ENCODE assay signal across 10 mouse cellular contexts in the genomic region with DNA sequence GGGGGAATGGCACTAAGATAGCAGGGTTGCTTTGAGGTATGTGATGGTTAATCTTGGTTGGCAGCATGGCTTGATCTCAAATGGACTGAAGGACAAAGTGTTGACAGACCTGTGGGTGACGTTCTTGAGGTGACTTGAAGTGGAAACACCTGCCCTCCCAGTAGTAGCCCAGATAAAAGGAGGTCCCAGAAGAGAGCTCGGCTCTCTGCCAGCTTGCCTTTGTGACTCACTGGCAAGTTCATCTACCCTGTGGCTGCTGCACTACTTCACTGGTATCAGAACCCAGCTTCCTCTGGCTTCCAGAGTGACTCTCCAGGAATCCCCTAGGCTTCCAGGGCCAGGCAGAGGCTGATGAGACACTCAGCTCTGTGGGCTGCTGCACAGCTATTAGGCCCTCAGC.
DNase-seq lines count a peak whose midpoint lies in the region; ATAC-seq lines count a peak whose summit lies in the region.
"Had no signal": no experiment of that assay in that cellular context is flagged by ENCODE, and none has a peak within 500 bp of the region (broad histone marks: within the 10 kb centered on the region; RNA-seq: fewer than 3 reads in every experiment).

No protein-coding gene starts in this region.

- DNase-seq in lung, postnatal 4 days = peak; percentile 53 to 68
- DNase-seq in right cerebral cortex, adult 2 months (ENCODE audit: low spot score in 2 of 2) = no peak
- DNase-seq: kidney, postnatal 10 days had no signal

- no peaks in the 10 kb centered on the region for H3K36me3 ChIP-seq in forebrain, embryonic 12.5 days (replicated peaks)
- H3K36me3 ChIP-seq in forebrain, embryonic 16.5 days (ENCODE audit: control insufficient read depth, insufficient read depth) = no peaks in the 10 kb centered on the region
- H3K36me3 ChIP-seq in megakaryocyte, embryonic 14.5 days (replicated peaks; ENCODE audit: low read length) = peaks cover 5% of the 10 kb centered on the region
- no peaks in the 10 kb centered on the region for H3K36me3 ChIP-seq in hindbrain, embryonic 16.5 days (ENCODE audit: control insufficient read depth, insufficient read depth, low read length)
- H3K36me3 ChIP-seq in intestine, embryonic 15.5 days = no peaks in the 10 kb centered on the region

- 69% methylated on average over 2 of the region's 2 CpGs for WGBS in forebrain, embryonic 12.5 days
- WGBS in forebrain, embryonic 16.5 days = 60% methylated on average over 2 of the region's 2 CpGs
- 68% methylated on average over 2 of the region's 2 CpGs for WGBS in hindbrain, embryonic 16.5 days
- 75% methylated on average over 2 of the region's 2 CpGs for WGBS in intestine, embryonic 15.5 days

- no peak for ATAC-seq in forebrain, embryonic 12.5 days (ENCODE audit: low FRiP score)
- ATAC-seq in forebrain, embryonic 16.5 days = no peak
- no peak for ATAC-seq in megakaryocyte, adult 5-6 weeks (ENCODE audit: poor library complexity, severe bottlenecking)
- no peak for ATAC-seq in hindbrain, embryonic 16.5 days
- ATAC-seq in intestine, embryonic 15.5 days = no peak

- no peaks in the 10 kb centered on the region for H3K9me3 ChIP-seq in forebrain, embryonic 12.5 days
- H3K9me3 ChIP-seq in forebrain, embryonic 16.5 days (ENCODE audit: control insufficient read depth, low read length) = no peaks in the 10 kb centered on the region
- peaks cover 10% of the 10 kb centered on the region; the same call in 1 of the 2 replicates for H3K9me3 ChIP-seq in megakaryocyte, embryonic 14.5 days
- no peaks in the 10 kb centered on the region for H3K9me3 ChIP-seq in hindbrain, embryonic 16.5 days (ENCODE audit: control insufficient read depth, low read length)
- H3K9me3 ChIP-seq in intestine, embryonic 15.5 days = no peaks in the 10 kb centered on the region

- peak overlapping the region; percentile 50; the same call in 1 of the 2 replicates for H3K27ac ChIP-seq in forebrain, embryonic 12.5 days
- H3K27ac ChIP-seq in forebrain, embryonic 16.5 days (ENCODE audit: low read length) = no peak overlapping the region
- H3K27ac ChIP-seq in hindbrain, embryonic 16.5 days (ENCODE audit: low read depth, low read length) = peak overlapping the region; percentile 30
- no peak overlapping the region for H3K27ac ChIP-seq in intestine, embryonic 15.5 days

- no peaks in the 10 kb centered on the region for H3K27me3 ChIP-seq in forebrain, embryonic 12.5 days
- H3K27me3 ChIP-seq in forebrain, embryonic 16.5 days (replicated peaks; ENCODE audit: control insufficient read depth, insufficient read depth, low read length) = no peaks in the 10 kb centered on the region
- H3K27me3 ChIP-seq in megakaryocyte, embryonic 14.5 days (replicated peaks) = no peaks in the 10 kb centered on the region
- H3K27me3 ChIP-seq in hindbrain, embryonic 16.5 days (replicated peaks; ENCODE audit: control insufficient read depth, insufficient read depth, low read length) = no peaks in the 10 kb centered on the region
- no peaks in the 10 kb centered on the region for H3K27me3 ChIP-seq in intestine, embryonic 15.5 days (replicated peaks)
- H3K27me3 ChIP-seq: CH12.LX had no signal

- no peak overlapping the region for H3K9ac ChIP-seq in forebrain, embryonic 12.5 days
- no peak overlapping the region for H3K9ac ChIP-seq in forebrain, embryonic 16.5 days (replicated peaks; ENCODE audit: low read depth, low read length)
- no peak overlapping the region for H3K9ac ChIP-seq in hindbrain, embryonic 16.5 days (ENCODE audit: low read depth, low read length)
- no peak overlapping the region for H3K9ac ChIP-seq in intestine, embryonic 15.5 days

- peaks cover 16% of the 10 kb centered on the region for H3K4me1 ChIP-seq in forebrain, embryonic 12.5 days
- no peaks in the 10 kb centered on the region for H3K4me1 ChIP-seq in forebrain, embryonic 16.5 days (replicated peaks; ENCODE audit: control insufficient read depth, insufficient read depth, low read length)
- H3K4me1 ChIP-seq in megakaryocyte, embryonic 14.5 days = peaks cover 89% of the 10 kb centered on the region
- H3K4me1 ChIP-seq in hindbrain, embryonic 16.5 days (ENCODE audit: control insufficient read depth, insufficient read depth, low read depth, low read length) = peaks cover 8% of the 10 kb centered on the region
- H3K4me1 ChIP-seq in intestine, embryonic 15.5 days (replicated peaks) = no peaks in the 10 kb centered on the region

- H3K4me2 ChIP-seq in forebrain, embryonic 12.5 days = no peak overlapping the region
- no peak overlapping the region for H3K4me2 ChIP-seq in forebrain, embryonic 16.5 days (ENCODE audit: low read length)
- no peak overlapping the region for H3K4me2 ChIP-seq in hindbrain, embryonic 16.5 days (ENCODE audit: low read length)
- H3K4me2 ChIP-seq in intestine, embryonic 15.5 days (replicated peaks) = no peak overlapping the region

- H3K4me3 ChIP-seq in forebrain, embryonic 12.5 days (replicated peaks) = no peak overlapping the region
- no peak overlapping the region for H3K4me3 ChIP-seq in forebrain, embryonic 16.5 days (replicated peaks; ENCODE audit: low read length)
- H3K4me3 ChIP-seq in megakaryocyte, embryonic 14.5 days (replicated peaks) = peak overlapping the region; percentile 8
- H3K4me3 ChIP-seq in hindbrain, embryonic 16.5 days (ENCODE audit: low read length) = no peak overlapping the region
- H3K4me3 ChIP-seq in intestine, embryonic 15.5 days (replicated peaks) = no peak overlapping the region

Comparison
In these comparisons a context has a peak if more than half of its experiments do, and no peak if none do; other contexts are left out.
1. H3K27ac ChIP-seq: peak in forebrain, embryonic 12.5 days (single experiment) and hindbrain, embryonic 16.5 days (single experiment); none in forebrain, embryonic 16.5 days (single experiment) and intestine, embryonic 15.5 days (single experiment).
2. DNase-seq: peak in lung, postnatal 4 days (2 of 2); none in right cerebral cortex, adult 2 months (0 of 2).